Mouse (Mus musculus) bone marrow, adult 2 months (tissue): ENCODE results near the gene Cltb.

Experiments used
- CTCF ChIP-seq: fragments of 200-500 bp; IDR thresholded peaks from 2 replicates; pipeline ENCODE4 v1.5.1; 2011; ENCODE audit warnings: low read length, control low read depth; ENCODE audit not compliant: control insufficient read depth, insufficient read depth
- POLR2A ChIP-seq: fragments of 200-500 bp; IDR thresholded peaks from 2 replicates; pipeline ENCODE4 v1.6.1; 2011; ENCODE audit warnings: low read depth, mild to moderate bottlenecking, control low read depth, low read length, borderline replicate concordance; ENCODE audit not compliant: control insufficient read depth

DNA sequence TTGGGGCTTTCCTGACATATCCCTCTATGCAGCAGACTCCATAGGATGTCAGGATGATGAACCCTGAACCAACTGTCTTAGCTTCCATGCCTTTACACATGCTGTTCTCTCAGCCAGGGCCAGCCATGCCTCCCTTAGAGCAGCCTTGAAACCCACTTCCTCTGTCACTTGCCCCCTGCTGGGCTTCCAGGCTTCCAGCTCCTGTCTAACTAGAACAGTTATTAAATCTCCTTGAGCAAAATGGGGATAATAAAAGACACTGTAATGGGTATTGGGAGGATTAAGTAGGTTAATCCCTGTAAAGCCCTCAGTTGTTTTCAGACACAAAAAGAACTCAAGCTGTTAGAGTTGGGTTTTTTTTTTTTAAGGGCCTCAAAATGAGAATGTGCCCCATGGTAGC lies 7.6 kb downstream of the Cltb start:
- TF ChIP-seq POLR2A = no peak
- no peak for TF ChIP-seq CTCF
